Mouse (Mus musculus) frontal cortex, adult 2 months (tissue): ENCODE data around the gene Ifi35. TPM values are rescaled to one million over a fixed set of nuclear protein-coding genes. Genes with fewer than 3 reads are reported as not detected.
"Not testable (repeated sequence)": the region's sequence is repeated elsewhere in the genome, so short reads cannot be mapped to it uniquely, and the experiment has no call there.

Experiments
- DNase-seq, 2 experiments: peaks; one replicate each; pipeline ENCODE4 v3.0.0; 2022; ENCODE audit warnings: low spot score in 1 of 2; ENCODE audit errors: extremely low spot score in 1 of 2
- polyA plus RNA-seq: library from polyadenylated mRNA; depleted of rRNA; stranded (reverse); fragments of >200 nt; gene quantifications from 2 replicates; pipeline ENCODE4 v1.2.3, GENCODE M21; 2012

The Ifi35 gene
- polyA plus RNA-seq, 1 experiment, result 9.0 TPM

GRCm38 (mm10) chr11:101446860-101447259 lies 1.3 kb upstream of the Ifi35 start:
- not testable (repeated sequence) for DNase-seq

DNA sequence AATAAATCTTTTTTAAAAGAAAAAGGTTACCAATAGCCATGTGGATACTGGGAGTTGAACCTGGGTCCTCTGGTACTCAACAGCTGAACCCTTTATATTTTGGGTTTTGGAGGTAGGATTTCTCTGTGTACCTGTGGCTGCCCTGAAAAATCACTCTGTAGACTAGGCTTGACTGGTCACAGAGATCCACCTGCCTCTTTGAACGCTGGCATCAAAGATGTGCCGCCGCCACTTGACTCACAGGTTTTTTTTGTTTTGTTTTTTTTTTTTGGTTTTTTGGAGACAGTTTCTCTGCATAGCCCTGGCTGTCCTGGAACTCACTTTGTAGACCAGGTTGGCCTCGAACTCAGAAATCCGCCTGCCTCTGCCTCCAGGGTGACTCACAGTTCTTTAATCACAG lies 421 bp upstream of the Ifi35 start:
- DNase-seq, result no peak

- DNase-seq, result no peak
These were observed 692 bp downstream of the Ifi35 start for GRCm38 (mm10) chr11:101448899-101449298.

GRCm38 (mm10) chr11:101449596-101449995 lies 1.4 kb downstream of the Ifi35 start:
- DNase-seq, result not testable (repeated sequence)

- DNase-seq, result no peak
These were observed 2.2 kb downstream of the Ifi35 start for GRCm38 (mm10) chr11:101450394-101450793.

DNA sequence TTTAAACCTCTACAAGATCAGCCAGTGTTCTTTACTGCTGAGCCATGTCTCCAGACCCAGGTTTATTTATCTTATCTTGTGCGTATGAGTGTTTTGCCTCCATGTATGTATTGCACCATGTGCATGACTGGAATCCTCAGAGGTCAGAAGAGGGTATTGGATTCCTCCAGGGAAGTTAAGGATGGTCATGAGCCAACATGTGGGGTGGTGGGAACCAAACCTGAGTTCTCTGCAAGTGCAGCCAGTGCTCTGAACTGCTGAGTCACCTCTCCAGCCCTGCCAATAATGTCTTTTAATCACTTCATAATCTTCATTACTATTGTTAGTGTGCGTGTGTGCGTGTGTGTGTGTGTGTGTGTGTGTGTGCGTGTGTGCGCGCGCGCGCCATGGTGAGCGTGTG lies 3.3 kb downstream of the Ifi35 start:
- DNase-seq, result no peak

DNA sequence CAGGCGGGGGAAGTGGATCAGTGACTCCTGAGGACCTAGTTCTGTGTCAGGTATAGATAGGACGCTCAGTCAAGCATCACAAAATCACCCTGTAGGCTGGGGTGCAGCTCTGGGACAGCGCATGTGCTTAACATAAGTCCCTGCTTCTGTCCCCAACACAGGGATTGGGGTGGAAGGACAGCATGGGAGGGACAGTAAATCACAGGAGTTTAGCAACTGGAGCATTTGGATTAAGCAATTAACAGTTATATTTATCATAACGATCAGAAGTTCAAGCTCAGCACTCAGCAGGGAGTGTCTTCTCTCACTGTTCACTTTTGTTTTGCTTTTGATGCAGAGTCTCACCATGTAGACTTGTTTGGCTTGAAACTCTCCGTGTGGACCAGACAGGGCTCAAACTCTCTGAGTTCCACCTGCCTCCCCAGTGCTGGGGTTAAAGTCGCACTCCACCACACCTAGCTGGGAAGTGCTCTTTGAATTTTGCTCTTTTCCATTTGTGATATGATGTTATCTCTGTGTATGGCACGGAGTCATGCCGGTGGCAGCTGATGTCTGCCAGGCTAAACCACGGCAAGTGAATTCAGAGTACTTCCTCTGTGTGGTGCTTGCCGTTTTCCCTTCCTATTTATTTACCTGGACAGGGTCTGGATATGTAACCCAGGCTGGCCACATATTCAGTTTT lies 4.0 kb downstream of the Ifi35 start:
- no peak for DNase-seq

DNA sequence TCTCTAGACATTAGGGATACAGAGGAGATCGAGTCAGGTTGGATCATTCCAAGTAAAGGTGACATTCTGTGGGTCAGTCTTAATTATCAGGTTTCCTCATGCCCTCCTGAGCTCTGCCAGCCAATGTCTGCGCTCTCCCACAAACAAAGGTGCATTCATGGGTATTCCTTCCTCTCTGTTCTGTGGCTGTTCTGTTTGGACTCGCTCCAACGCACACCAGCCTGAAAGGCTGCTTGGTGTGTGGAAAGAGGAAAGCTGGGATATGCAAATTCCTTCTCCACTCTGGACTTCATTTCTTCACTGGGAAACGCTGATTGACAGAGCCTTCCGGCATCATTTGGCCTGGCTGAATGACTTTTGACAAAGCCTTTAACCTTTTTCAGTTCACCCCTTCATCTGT lies 6.5 kb downstream of the Ifi35 start:
- no peak for DNase-seq

DNA sequence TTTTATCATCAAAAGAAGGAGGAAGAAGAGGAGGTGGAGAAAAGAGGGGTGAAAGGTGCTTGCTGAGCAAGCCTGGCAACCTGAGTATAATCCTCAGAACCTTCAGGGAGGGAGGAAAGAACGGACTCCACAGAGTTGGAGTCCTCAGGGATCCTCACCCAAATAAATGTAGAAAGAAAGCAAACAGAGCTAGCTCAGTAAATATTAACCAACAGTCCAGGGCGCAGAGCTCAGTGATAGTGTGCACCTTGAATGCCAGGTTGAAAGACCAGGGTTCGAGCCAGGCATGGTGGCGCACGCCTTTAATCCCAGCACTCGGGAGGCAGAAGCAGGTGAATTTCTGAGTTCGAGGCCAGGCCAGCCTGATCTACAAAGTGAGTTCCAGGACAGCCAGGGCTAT lies 7.4 kb downstream of the Ifi35 start:
- no peak for DNase-seq

DNA sequence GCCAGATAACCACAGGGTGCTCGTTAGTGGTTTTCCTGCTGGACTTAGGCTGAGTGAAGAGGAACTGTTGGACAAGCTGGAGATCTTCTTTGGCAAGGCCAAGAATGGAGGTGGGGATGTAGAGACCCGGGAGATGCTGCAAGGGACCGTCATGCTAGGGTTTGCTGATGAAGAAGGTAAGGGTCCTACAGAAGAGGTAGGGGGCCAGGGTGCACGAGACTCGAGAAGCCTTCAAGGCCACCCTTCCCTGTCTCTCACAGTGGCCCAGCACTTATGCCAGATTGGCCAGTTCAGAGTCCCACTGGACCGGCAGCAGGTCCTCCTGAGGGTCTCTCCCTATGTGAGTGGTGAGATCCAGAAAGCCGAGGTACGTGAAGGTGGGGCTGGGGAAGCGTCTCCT lies 9.4 kb downstream of the Ifi35 start:
- no peak for DNase-seq

DNA sequence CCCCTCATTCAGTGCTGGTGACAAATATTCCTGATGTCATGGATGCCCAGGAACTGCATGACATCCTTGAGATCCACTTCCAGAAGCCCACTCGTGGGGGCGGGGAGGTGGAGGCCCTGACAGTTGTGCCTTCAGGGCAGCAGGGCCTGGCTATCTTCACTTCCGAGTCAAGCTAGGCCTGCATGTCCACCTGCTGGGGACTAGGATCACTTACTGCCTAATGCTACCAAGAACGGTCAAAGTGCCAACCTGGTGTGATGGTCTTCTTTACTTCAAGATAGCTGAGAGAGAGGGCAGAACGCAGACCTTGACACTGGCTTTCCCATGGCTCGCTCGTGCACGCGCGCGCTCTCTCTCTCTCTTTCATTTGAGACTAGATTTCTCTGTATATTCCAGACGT lies 10.0 kb downstream of the Ifi35 start:
- DNase-seq, result no peak

DNA sequence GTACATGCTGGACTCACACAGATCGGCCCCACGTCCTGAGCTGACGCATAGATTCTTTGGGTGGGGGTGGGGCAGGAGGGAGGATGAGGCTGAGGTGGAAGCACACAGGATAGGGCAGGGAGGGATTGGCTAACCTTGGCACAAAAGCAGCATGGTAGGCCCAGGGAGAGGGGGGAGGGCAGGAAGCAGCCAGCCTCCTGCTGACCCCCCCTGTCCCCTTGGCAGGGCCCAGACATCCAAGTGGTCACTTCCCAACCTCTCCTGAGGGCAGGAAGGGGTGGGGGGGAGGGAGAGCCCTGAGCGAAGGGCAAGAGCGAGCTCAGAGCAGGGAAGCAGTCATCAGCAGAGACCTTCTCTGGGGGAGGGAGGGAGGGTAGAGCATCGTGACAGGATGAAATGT lies 11.5 kb downstream of the Ifi35 start:
- no peak for DNase-seq

DNA sequence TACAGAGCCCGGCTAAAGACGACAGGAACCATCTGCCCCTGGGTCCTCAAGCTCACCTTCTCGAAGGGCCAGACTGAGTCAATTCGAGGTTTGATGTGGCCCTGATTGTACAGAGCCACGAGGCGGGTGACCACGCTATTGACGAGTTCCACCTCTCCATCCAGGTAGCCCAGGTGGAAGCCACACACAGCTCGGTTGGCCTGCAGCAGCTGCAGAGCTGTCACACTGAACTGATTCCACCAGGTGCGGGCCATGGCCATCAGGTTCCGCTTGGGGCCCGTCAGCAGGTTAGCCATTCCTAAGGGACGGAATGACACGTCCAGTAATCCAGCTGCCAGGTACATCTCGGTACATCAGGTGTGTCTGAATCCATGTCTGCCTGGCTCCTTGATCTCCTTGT lies 12.1 kb downstream of the Ifi35 start:
- no peak for DNase-seq

- no peak for DNase-seq
These were observed 13.9 kb downstream of the Ifi35 start for GRCm38 (mm10) chr11:101462141-101462540.

- no peak for DNase-seq
These were observed 14.6 kb downstream of the Ifi35 start for GRCm38 (mm10) chr11:101462583-101463440.

- DNase-seq, result no peak
These were observed 16.2 kb downstream of the Ifi35 start, which contains the start of gene Rnd2 for GRCm38 (mm10) chr11:101464211-101465100. Gene Rnd2 (plus strand): TSS chr11:101464999.

DNA sequence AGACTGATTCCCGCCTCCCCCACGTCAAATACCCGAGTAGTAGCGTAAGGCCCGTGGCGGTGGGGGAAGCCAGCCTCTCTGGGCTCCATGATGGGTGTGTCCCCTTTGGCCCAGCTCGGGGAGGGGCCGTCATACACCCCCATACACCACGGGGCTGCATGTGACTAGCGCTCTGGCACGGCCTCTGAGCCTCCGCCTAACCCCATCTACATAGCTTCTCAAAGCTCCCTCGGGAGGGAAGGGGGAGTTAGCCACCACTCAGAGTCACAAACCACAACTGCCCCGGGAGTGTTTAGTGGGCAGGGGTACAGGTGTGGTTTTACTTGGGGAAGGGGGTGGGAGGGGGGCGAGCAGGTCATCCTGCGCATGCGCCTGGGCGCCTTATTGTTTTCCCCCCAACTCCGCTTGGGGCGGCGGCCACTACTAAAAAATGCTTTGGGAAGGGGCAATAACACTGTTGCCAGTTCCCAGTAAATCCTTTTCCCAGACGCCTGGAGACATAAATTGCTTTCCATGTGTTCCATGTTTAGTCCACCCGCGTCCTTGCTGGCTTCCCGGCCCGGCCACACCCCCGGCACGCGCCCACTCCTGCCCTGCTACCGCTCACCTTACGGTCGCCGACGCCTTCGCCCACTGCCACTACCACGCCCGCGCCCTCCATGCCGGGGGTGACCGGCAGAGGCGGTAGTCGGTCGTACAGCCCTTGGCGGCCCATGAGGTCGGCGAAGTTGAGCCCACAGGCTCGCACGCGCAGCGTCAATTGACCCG lies 17.1 kb downstream of the Ifi35 start:
- no peak for DNase-seq

DNA sequence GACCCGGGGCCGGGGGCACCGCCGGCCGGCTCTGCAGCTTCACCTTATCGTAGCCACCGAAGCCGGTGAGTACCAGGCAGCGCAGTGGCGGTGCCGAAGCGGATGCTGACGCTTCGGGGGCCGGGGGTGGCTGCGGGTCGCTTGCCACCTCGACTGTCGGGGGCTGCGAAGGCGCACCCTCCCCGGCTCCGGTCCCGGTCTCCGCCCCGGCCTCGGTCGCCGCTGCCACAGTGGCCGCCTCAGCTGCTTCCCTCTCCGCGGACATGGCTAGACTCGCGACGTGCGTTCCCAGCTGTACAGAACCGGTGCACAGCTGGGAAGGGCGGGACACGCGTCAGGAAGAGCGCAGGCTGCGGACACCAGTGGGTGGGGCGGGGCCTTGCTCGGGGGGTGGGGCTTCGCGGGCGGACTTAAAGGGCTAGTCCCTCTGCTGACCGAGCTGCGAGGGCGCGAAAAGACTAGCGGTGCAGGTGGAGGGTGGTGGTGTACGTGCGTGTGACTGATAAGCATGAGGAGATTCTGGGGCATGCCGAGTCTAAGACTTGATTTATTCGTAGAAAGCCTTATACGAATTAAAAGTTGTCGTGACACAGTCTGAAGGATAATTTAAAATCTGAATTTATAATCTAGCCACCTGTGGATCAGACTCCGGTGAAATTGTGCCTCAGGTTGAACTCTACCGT lies 17.8 kb downstream of the Ifi35 start, which contains the start of gene Vat1:
Gene Vat1 (minus strand): TSS at position 362 of the 683 bp plus-strand sequence.
- peak in 1 of 2 experiments; percentile 63 for DNase-seq

DNA sequence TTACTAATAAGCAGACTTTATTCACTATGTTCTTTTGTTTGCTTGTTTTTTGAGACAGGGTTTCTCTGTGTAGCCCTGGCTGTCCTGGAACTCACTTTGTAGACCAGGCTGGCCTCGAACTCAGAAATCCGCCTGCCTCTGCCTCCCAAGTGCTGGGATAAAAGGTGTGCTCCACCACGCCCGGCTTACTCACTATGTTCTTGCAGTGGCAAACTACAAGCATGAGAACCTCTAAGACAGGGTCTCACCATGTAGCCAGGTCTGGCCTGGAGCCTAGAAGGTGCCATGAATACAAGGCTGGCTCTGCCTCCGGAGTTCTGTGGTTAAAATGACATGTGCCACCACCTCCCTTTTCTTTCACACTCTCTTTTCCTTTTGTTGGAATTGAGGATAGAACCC lies 18.3 kb downstream of the Ifi35 start:
- not testable (repeated sequence) for DNase-seq
